Mouse (Mus musculus) cerebellum, adult 8-10 months (tissue): ENCODE data around the gene Dppa3.

ENCODE experiments used
- DNase-seq: peaks from one replicate; pipeline ENCODE4 v3.0.0; 2022

The Dppa3 gene

GRCm38 (mm10) chr6:122626110-122626509, at the start of gene Dppa3:
Gene Dppa3 (plus strand): TSS chr6:122626410.
- DNase-seq: no peak

- no peak for DNase-seq
Measured at GRCm38 (mm10) chr6:122577030-122577429, 49.2 kb upstream of the Dppa3 start.

DNA sequence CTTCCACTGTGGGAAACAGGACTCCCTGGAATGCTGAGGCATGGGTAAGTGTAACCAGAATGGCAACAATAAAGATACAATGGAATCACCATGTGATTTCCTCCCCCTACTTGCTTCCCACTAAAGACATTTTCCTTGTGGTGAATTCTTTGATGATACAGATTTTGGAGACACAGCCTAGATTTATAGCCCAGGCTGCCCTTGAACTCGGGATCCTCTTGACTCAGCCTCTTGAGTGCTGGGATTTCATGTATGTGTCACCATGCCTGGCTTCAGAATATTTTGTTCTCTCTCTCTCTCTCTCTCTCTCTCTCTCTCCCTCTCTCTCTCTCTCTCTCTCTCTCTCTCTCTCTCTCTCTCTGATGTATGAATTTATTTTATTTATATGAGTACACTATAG, 47.1 kb upstream of the Dppa3 start:
- DNase-seq: no peak

DNA sequence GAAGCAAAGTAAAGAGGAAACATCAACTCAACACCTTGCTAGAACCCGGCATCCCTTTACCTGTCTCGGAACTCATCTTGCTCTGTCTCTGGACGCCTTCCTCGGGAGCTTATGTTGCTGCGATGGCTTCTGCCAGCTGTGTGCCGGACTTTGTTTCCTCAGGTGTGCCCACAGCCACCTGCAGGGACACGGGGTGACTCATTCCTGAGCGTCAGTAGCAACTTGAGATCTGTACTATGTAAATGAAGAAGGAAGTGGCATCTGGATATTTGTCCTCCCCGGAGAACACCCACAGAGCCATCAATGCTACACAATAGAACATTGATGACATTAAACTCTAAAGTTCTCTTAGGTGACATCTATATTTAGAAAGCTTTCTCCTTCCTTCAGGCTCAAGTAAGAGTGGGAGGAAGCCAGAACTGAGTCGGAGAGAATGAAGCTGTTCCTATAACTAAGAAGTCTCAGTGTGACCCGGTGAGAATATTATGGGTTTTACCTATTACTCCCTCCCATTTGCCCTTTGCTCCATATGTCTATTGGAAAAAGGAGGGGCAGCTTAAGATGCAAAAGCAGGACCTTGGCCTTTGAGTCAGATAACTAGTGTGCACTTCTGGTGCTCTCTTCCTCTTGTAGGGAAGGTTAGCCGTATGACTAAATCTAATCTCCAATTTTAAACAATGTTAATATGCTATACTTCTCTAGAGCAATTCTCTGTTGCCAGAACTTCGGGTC, 35.0 kb upstream of the Dppa3 start:
- no peak for DNase-seq

DNA sequence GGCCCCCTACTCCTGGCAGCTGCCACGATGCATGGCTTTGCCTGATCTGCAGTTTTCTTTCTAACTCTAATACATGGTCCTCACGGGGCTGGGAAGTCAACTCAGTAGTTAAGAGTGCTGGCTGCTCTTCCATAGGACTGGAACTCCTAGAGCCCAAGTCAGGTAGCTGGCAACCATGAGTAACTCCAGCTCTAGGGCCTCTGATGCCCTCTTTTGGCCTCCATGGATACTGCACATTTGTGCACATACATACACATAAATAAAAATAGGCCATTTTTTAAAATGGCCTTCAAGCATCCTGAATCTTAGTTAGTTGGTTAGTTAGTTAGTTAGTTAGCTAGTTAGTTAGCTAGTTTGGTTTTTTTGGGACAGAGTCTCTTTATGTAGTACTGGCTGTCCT, 33.3 kb upstream of the Dppa3 start:
- no peak for DNase-seq

- DNase-seq: no peak
Measured at GRCm38 (mm10) chr6:122595637-122596036, 30.6 kb upstream of the Dppa3 start.

DNA sequence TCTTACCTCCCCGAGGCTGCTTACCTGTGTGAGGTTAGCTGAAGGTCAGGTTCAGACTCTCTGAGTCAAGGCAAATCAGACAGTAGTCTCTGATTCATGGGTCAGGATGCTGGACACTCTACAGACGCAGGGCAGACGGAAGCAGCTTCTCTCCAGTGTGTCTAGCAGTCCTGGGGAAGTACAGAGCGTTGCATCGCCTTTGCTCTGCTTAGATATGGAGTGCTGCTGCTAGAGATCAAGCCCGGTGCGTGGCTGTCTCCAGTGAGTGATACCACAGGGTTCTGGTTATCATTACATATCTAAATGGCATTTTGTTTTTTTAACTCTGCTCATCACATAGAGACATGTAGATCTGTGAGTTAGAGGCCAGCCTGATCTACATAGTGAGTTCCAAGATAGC, 29.6 kb upstream of the Dppa3 start:
- no peak for DNase-seq

DNA sequence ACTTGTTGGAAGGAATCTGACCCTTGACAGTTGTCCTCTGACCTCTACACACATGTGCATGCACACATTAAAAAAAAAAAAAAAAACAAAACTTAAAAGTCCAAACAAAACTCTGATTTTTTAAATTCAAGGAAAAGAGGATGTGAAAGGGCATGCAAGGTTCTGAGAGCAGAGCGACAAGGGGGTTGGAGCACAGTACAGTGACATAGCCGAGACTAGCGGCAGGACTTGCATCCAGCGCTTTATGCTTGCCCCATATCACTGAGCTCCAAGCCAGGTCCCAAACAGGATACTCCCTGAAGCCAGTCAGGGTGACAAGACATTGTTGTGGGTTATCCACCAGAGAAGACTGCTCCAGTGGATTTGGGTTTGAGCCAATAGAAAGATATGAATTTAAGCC, 28.2 kb upstream of the Dppa3 start:
- DNase-seq: no peak

GRCm38 (mm10) chr6:122598436-122598835, 27.8 kb upstream of the Dppa3 start:
- no peak for DNase-seq

GRCm38 (mm10) chr6:122599054-122599737, 27.0 kb upstream of the Dppa3 start:
- no peak for DNase-seq

DNA sequence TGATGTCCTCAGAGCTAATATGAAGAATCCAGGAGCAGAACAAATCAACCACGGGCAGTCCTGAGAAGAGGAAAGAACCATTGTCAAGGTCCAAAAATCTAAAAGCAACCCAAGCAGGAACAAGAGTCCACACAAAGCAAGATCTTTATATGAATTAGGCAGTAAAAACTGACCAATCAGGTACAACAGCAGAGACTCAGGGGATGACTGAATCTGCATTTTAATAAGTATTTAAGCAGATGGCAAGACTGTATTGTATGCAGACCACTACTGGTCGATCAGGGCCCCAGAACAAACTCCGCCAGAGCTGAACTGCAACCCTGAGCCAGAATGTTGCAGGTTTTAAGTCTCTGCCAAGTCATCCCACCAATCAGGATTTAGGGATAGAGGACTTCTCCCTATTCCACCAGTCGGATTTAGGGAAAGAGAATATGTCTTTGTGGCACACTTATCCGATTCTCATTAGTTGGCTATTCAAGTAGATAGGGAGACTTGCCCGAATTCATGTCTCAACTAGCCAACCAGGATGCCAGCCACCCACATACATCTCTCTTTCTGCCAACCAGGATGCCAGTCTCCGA, 26.1 kb upstream of the Dppa3 start:
- DNase-seq: no peak

DNA sequence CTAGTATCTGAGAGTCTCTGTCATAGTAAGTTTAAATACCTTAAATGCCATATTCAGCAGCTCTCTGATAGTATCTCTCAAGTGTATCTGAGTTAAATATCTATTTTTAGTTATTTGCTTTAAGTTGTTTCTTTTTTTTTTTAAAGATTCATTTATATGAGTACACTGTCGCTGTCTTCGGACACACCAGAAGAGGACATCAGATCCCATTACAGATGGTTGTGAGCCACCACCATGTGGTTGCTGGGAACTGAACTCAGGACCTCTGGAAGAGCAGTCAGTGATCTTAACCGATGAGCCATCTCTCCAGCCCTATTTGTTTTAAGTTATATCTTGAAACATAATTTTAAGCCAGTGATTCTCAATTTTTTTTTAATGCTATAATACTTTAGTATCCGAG, 25.2 kb upstream of the Dppa3 start:
- DNase-seq: no peak

- no peak for DNase-seq
Measured at GRCm38 (mm10) chr6:122601615-122602014, 24.6 kb upstream of the Dppa3 start.

DNA sequence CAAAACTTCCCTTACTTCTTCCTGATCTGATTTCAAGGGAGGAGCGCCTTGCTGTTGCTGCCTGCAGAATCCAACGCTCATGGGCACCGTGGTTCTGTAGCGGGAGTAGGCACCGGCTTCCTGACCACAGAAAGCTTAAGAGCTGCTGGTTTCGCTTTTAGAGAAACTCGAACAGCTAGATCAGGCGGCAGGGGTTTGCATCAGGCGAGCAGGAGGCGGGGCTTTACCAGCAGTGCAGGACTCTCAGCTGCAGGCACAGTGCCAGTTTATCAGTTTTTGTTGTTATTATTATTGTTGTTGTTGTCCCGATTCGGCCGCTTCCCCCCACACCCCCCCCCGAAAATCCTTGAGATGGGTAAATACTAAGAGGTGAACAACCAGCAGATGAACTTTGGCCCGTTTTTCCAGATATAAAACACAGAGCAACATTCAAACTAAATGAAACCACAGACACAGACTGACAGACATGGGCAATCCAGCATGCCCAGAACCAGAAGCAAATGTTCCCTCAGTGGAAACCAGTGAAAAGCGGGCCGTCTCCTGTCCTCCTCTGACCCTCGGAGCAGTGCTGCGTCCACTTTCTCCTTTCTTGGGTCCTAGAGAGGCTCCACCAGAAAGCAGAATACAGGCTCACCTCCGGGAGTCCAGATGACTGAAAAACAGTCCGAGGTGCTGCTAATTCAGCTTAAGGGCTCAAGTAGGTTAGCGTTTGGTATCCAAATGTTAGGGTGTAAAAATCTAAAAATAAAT, 23.8 kb upstream of the Dppa3 start, which contains the start of gene Apobec1:
Apobec1 (minus strand) TSS at position 203 of the 750 bp plus-strand sequence.
- peak; percentile 10 for DNase-seq

DNA sequence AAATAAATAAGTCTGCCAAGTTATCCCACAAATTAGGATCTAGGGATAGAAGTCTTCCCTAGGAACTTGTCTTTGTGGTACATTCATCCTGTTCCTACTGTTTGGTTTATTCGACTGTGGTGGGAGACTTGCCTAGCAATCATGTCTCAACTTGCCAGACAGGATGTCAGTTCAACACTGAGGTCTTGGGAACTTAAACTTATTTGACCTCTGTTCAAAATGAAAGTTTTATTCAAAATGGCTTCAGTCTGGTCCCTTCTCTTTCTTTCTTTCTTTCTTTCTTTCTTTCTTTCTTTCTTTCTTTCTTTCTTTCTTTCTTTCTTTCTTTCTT, 23.3 kb upstream of the Dppa3 start:
- no peak for DNase-seq

- no peak for DNase-seq
Measured at GRCm38 (mm10) chr6:122604260-122604659, 21.9 kb upstream of the Dppa3 start.

DNA sequence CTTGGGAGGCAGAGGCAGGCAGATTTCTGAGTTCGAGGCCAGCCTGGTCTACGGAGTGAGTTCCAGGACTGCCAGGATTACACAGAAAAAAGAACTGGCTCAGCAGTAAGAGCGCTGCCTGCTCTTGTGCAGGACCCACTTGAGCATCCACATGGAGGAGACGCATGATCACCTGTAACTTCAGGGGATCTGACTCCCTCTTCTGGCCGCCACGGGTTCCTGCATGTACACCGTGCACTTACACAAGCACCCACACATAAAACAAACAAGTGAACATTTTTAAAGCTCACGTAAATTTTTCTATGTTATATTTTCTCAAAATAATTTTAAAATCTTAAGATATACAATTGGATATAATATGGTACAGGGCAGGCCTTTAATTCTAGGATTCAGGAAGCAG, 20.7 kb upstream of the Dppa3 start:
- no peak for DNase-seq

DNA sequence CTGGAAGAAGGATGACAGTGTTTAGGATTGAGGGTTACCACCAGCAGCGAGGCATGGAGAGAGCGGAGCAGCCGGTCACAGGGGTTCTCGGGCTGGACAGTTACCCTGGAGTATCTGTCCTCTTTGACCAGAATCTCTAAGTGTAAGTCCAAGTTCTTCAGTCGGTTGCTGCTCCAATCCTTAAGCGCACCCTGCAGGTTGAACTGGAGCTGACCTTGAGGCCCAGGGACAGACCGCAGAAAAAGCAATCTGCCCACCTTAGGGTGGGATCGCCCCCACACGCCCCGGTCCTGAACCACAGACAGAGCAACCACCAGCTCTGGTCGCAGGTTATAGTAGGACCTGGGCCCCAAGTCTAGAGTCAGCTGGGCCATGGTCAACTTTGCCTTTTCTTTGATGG, 19.5 kb upstream of the Dppa3 start:
- no peak for DNase-seq

DNA sequence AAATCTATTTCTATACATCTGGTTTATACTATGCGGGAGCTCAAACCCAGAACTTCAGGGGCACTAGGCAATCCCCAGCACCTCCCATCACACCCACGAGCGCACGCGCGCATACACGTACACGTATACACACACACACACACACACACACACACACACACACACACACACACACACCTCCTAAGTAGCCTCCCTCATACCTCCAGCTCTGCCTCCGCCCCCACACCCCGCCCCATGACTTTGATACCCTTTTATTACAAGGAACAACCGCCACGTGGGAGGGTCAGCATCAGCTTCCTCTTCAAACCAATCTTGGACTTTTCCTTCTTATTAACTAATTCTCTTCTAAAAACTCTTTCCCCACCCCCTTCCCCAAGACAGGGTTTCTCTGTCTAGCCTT, 18.5 kb upstream of the Dppa3 start:
- DNase-seq: no peak

DNA sequence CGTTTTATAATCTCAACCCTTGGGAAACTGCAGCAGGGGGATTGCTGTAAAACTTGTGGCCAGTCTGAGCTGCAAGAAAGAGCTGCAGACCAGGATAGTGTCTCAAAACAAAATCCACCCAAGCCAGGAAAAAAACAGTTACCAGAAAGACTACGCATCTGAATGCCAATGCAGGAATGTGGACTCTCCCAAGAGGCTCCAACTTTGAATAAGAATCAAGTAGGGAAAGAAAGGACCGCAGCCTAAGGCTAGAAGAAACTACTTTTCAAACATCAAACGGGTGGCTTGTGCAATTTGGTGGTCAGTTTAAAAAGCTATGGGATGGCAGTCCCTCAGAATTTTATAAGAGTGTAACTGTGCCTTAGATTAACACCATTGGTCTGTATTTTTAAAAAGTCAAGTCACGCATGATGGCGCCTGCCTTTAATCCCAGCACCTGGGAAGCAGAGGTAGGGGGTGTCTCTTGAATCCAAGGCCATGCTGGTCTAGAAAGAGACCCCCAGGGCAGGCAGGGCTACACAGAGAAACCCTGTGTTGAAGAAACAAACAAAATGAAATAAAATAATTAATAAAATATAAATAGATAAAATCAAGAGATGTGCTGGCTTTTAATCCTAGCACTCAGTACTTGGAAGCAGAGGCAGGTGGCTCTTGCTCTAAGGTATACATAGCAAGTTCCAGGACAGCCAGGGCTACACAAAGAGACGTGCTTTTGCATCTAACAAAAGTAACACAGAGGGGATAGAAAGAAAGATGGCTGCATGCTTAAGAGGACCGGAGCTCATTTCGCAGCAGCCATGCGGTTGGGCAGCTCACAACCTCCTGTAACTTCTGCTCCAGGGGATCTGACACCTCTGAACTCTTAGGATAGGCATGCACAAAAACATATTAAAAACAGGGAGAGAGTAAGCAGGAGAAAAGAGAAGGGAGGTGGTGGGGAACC, 17.5 kb upstream of the Dppa3 start:
- DNase-seq: no peak

DNA sequence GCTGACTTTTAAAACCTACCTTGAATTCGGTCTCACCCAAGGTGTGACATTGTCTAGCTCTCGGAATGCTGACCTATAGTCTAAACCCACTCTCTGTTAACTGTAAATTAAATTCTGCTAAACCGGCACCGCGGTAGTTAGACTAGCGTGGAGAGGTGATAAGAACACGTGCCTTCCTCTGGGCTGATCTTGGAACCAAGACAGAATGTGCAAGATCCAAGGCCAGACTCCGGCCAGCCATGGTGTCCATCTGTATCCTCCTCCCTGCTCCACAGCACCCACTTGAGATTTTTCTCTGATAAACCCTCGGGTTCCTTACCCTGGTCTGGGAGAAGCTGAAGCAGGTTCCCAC, 16.9 kb upstream of the Dppa3 start:
- no peak for DNase-seq

DNA sequence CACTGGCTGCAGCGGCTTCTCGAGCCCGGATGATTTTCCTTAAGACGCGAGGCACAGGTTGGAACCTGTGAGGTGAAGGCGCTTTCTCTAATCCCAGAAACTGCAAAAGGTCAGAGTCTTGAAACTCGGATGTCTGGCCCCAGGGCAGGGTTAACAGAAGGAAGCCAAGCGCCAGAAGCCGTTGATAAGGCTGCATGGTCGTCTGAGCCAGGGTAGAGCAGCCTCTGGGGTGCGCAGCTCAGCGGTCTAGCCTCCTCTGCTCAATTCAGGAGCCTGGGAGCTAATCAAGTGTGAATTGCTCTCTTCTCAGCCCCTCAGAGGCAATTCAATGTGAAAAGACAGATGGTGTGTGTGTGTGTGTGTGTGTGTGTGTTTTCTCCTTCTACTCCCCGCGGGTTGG, 16.4 kb upstream of the Dppa3 start, which contains the start of gene Gdf3:
Gdf3 (minus strand) TSS at position 317 of the 400 bp plus-strand sequence.
- DNase-seq: no peak

DNA sequence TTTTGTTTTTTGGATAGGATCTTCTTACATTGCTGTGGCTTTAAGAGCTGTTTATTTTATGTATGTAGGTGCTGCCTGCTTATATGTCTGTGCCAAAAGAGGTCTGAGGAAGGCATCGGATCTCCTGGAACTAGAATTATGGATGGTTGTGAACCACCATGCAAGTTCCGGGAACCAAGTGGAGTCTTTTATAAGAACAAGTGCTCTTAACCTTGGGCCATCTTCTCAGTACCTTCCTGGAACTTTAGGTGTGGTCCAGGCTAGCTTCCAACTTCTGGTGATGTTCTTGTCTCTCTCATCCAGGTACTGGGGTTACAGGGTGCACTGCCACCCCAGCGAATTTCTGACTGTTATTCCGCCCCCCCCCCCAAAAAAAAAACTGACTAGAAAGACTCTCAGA, 13.8 kb upstream of the Dppa3 start:
- no peak for DNase-seq
